Mouse (Mus musculus): ENCODE results near the gene Prnp. TPM values are rescaled to one million over a fixed set of nuclear protein-coding genes. Genes with fewer than 3 reads are reported as not detected.
A peak's percentile ranks its signal among the peaks of the same experiment; 100 is the strongest.

The Prnp gene
- 144 and 146 TPM in 2 replicates for polyA plus RNA-seq (2012; rRNA removed)

DNA sequence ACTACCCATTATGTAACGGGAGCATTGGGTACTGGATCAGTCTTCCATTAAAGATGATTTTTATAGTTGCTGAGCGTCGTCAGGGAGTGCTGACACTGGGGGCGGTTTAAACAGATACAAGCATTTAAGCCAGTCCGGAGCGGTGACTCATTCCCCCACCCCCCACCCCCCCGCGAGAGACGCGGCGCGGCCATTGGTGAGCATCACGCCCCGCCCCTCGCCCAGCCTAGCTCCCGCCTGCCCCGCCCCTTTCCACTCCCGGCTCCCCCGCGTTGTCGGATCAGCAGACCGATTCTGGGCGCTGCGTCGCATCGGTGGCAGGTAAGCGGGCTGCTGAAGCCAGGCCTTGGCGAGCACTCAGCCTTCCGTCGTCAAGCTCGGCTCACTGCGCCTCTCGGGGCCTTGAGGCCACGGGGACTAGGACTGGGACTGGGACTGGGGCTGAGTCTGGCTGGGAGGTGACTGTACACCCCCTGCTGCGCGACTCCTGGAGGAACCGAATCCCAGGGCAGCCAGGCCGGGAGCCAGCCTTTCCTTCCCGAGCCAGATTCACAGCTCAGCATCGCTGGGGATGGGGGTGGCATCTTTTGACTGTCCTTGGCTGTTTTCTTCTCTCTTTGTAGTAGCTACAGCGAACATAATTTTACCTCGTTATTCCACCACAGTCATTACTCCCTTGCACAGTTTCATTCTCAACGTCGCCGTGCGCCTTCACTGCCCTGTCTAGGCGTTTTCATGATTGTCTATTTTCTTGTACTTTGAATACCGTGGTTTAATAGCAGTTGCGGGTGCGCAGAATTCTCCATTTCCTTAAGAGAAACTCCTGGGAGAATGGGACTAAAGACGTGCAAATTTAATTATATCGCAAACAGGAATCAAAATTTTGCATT, at the start of gene Prnp, which contains the start of gene Prn:
TSS of gene Prnp (plus strand) at position 246 of the 890 bp plus-strand sequence.
TSS of gene Prn (plus strand) at position 275 of the 890 bp plus-strand sequence.
- WGBS = 10% methylated on average over 52 of the region's 52 CpGs
- peaks cover 4% of the 10 kb centered on the region; the same call in 1 of the 2 replicates for H3K36me3 ChIP-seq (ENCODE audit: control insufficient read depth, insufficient read depth, low read length)
- H3K4me3 ChIP-seq (ENCODE audit: insufficient read depth, low read depth, low read length) = peak within 1 kb of the TSS; percentile 95
- H3K4me1 ChIP-seq (ENCODE audit: control insufficient read depth, insufficient read depth, low read length) = peaks cover 15% of the 10 kb centered on the region; the same call in 1 of the 2 replicates
- TF ChIP-seq CTCF (conservative IDR thresholded peaks at IDR 0.05; ENCODE audit: insufficient read depth, insufficient read length, low read depth, low read length) (no peak), POLR2A (IDR thresholded peaks at IDR 0.05; ENCODE audit: low read depth, low read length) (peak; percentile 87)
- peak; percentile 94 for DNase-seq
- H3K27ac ChIP-seq (ENCODE audit: insufficient read depth, low read depth, low read length) = peak within 1 kb of the TSS; percentile 95
- H3K27me3 ChIP-seq (replicated peaks; ENCODE audit: control insufficient read depth, insufficient read depth, low read length) = no peaks in the 10 kb centered on the region

DNA sequence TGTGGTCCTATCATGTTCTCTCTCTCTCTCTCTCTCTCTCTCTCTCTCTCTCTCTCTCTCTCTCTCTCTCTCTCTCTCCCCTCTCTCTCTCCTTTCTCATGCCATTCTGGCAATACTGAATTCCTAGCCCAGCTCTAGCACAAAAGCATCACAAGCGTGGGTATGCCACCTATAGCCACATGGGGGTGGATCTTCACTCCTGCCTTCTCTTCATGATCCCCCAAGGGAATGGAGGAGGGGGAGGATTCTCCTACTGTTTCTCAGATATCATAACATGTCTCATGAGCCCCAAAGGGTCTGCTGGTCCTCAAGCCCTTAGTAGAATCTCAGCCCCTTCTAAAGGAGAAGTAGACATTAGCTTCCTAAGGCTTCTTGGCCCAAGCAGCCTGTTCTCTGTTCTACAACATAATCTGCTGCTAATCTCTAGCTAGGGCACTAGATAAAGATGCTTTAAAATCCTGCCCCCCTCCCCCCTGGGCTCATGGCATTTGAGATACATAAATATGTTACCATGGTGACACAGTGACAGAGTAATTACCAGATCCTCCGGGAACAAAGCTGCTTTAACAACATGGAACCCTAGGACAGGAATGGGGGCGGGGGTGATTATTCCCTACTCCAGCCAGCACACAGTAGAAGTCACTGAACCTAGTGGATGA, 47.0 kb upstream of the Prnp start:
- no peak overlapping the region for H3K4me3 ChIP-seq (ENCODE audit: insufficient read depth, low read depth, low read length)
- H3K27ac ChIP-seq (ENCODE audit: insufficient read depth, low read depth, low read length) = no peak overlapping the region
- 65% methylated on average over 3 of the region's 3 CpGs for WGBS
- no peak for DNase-seq
- no peaks in the 10 kb centered on the region for H3K4me1 ChIP-seq (ENCODE audit: control insufficient read depth, insufficient read depth, low read length)
- TF ChIP-seq POLR2A (IDR thresholded peaks at IDR 0.05; ENCODE audit: low read depth, low read length) = no peak
- H3K36me3 ChIP-seq (ENCODE audit: control insufficient read depth, insufficient read depth, low read length) = no peaks in the 10 kb centered on the region
- no peaks in the 10 kb centered on the region for H3K27me3 ChIP-seq (replicated peaks; ENCODE audit: control insufficient read depth, insufficient read depth, low read length)

DNA sequence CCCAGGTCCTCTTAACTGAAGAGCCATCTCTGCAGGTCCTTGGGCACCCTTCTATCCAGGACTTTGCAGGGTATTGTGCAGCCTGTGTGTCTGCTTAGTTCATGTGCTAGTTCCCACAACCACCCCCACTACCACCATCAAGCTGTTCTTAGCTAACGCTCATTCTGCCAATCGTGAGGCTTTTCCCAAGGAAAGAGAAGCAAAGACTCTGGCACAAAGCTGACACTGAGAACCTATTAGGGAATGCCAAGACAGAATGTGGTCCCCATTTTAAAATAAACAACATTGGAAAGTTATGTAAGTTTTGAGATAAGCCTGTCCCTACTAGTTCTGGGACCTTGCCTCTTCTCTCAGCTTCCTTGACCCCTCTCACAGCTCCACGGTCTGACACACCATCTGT, 46.3 kb upstream of the Prnp start:
- no peak overlapping the region for H3K27ac ChIP-seq (ENCODE audit: insufficient read depth, low read depth, low read length)
- whole genome bisulfite sequencing = 84% methylated on average over 3 of the region's 3 CpGs

DNA sequence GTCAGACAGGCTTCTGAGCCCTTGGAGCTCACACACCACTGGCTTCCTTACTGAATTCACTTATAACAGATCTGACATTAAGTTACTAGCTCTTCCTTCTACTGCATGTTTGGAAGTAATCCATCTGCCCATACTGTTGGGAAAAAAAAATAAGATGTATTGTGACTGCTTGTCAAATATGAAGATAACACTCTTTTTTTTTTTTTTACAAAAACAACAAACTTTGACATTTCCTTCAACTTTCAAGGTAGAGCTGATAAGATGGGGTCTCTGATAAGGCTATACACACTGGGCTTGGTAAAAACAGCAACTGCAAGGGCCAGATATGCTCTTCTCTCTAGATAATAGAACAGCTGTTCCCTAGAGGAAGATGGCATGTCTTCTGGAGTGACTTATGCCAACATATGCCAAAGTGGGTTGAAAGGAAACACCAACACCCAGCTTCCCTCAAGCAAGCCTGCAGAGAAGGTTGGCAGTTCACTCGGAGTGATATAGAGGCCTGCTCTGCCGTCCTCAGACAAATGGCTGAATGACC, 45.4 kb upstream of the Prnp start:
- WGBS = 86% methylated on average over 2 of the region's 2 CpGs

More for the DNA sequence above, 46.3 kb upstream of the Prnp start:
- Histone ChIP-seq H3K27me3 (replicated peaks; ENCODE audit: control insufficient read depth, insufficient read depth, low read length) (no peaks in the 10 kb centered on the region), H3K4me3 (ENCODE audit: insufficient read depth, low read depth, low read length) (no peak overlapping the region), H3K4me1 (ENCODE audit: control insufficient read depth, insufficient read depth, low read length) (no peaks in the 10 kb centered on the region), H3K36me3 (ENCODE audit: control insufficient read depth, insufficient read depth, low read length) (no peaks in the 10 kb centered on the region)
- no peak for TF ChIP-seq POLR2A (IDR thresholded peaks at IDR 0.05; ENCODE audit: low read depth, low read length)
- no peak for TF ChIP-seq CTCF (conservative IDR thresholded peaks at IDR 0.05; ENCODE audit: insufficient read depth, insufficient read length, low read depth, low read length)
- no peak for DNase-seq

DNA sequence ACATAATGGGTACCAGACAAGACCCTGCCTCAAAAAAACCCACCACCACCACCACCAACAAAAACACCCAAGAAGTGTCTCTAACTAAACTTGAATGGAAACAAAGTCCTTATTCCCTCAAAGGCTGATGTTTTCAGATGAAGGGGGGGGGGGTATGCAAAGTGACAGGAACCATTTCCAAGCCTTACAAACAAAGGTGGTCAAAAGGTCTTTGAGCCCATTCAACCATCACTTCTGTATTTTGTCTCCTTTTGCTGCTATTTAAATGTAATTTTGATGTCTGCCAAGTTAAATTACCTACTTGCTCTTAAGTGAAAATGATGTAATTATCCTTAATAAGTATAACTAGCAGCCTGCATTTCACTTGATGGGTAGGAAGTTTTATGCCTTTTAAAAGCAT, 43.1 kb upstream of the Prnp start:
- Histone ChIP-seq H3K36me3 (ENCODE audit: control insufficient read depth, insufficient read depth, low read length) (no peaks in the 10 kb centered on the region), H3K4me1 (ENCODE audit: control insufficient read depth, insufficient read depth, low read length) (no peaks in the 10 kb centered on the region), H3K27ac (ENCODE audit: insufficient read depth, low read depth, low read length) (no peak overlapping the region), H3K27me3 (replicated peaks; ENCODE audit: control insufficient read depth, insufficient read depth, low read length) (no peaks in the 10 kb centered on the region; the same call in 1 of the 2 replicates), H3K4me3 (ENCODE audit: insufficient read depth, low read depth, low read length) (no peak overlapping the region)
- TF ChIP-seq POLR2A (IDR thresholded peaks at IDR 0.05; ENCODE audit: low read depth, low read length) = no peak
- no peak for TF ChIP-seq CTCF (conservative IDR thresholded peaks at IDR 0.05; ENCODE audit: insufficient read depth, insufficient read length, low read depth, low read length)
- DNase-seq = no peak

More for the DNA sequence above, 45.4 kb upstream of the Prnp start:
- DNase-seq = no peak
- Histone ChIP-seq H3K27ac (ENCODE audit: insufficient read depth, low read depth, low read length) (no peak overlapping the region), H3K4me3 (ENCODE audit: insufficient read depth, low read depth, low read length) (no peak overlapping the region), H3K27me3 (replicated peaks; ENCODE audit: control insufficient read depth, insufficient read depth, low read length) (no peaks in the 10 kb centered on the region; the same call in 1 of the 2 replicates), H3K4me1 (ENCODE audit: control insufficient read depth, insufficient read depth, low read length) (no peaks in the 10 kb centered on the region), H3K36me3 (ENCODE audit: control insufficient read depth, insufficient read depth, low read length) (no peaks in the 10 kb centered on the region)
- TF ChIP-seq CTCF (conservative IDR thresholded peaks at IDR 0.05; ENCODE audit: insufficient read depth, insufficient read length, low read depth, low read length) = no peak
- no peak for TF ChIP-seq POLR2A (IDR thresholded peaks at IDR 0.05; ENCODE audit: low read depth, low read length)

DNA sequence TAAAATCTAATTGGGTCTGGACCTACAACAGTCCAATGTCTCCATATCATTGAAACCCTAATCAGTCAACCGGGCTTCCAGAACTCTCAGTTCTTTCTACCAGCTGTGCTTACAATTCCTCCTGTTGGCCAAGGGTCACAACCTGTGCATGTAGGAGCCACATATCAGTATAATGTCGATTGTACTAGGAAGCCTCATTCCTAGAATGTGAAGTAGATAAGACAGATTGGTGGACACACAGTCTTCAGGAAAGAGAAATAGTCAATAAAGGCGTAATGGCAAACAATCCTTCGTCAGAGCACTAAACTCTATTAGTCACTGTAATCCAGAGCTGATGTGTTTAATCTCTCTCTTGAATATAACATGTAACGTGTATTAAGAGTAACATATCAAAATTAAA, 40.7 kb upstream of the Prnp start:
- no peak for TF ChIP-seq CTCF (conservative IDR thresholded peaks at IDR 0.05; ENCODE audit: insufficient read depth, insufficient read length, low read depth, low read length)
- TF ChIP-seq POLR2A (IDR thresholded peaks at IDR 0.05; ENCODE audit: low read depth, low read length) = no peak
- no peak for DNase-seq

DNA sequence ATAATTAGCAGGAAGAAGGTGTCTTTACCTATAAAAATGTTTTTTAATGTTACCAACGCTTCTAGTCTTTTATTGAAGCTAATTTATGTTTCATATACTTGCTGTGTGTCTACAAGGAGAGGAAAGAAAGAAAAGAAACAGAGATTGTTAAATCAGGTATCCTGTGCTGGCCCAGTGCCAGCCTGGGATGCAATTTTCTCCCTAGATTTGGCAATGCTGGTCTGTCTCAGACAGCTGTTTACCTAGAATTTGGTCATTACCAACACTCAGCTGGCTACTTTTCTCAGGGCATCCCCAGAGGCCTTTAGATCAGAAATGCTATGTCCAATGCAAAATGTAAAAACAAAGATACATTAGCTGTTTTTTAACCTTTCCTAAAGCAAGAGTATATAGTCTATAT, 36.4 kb upstream of the Prnp start:
- Histone ChIP-seq H3K4me1 (ENCODE audit: control insufficient read depth, insufficient read depth, low read length) (no peaks in the 10 kb centered on the region), H3K27ac (ENCODE audit: insufficient read depth, low read depth, low read length) (no peak overlapping the region), H3K4me3 (ENCODE audit: insufficient read depth, low read depth, low read length) (no peak overlapping the region), H3K27me3 (replicated peaks; ENCODE audit: control insufficient read depth, insufficient read depth, low read length) (no peaks in the 10 kb centered on the region; the same call in 1 of the 2 replicates), H3K36me3 (ENCODE audit: control insufficient read depth, insufficient read depth, low read length) (no peaks in the 10 kb centered on the region)
- no peak for TF ChIP-seq CTCF (conservative IDR thresholded peaks at IDR 0.05; ENCODE audit: insufficient read depth, insufficient read length, low read depth, low read length)
- no peak for TF ChIP-seq POLR2A (IDR thresholded peaks at IDR 0.05; ENCODE audit: low read depth, low read length)
- 59% methylated on average over 1 of the region's 1 CpGs for WGBS
- DNase-seq = no peak

More for the DNA sequence above, 40.7 kb upstream of the Prnp start:
- H3K4me1 ChIP-seq (ENCODE audit: control insufficient read depth, insufficient read depth, low read length) = no peaks in the 10 kb centered on the region
- no peak overlapping the region for H3K27ac ChIP-seq (ENCODE audit: insufficient read depth, low read depth, low read length)
- WGBS = 93% methylated on average over 5 of the region's 5 CpGs
- H3K4me3 ChIP-seq (ENCODE audit: insufficient read depth, low read depth, low read length) = no peak overlapping the region
- no peaks in the 10 kb centered on the region; the same call in 1 of the 2 replicates for H3K27me3 ChIP-seq (replicated peaks; ENCODE audit: control insufficient read depth, insufficient read depth, low read length)
- H3K36me3 ChIP-seq (ENCODE audit: control insufficient read depth, insufficient read depth, low read length) = no peaks in the 10 kb centered on the region

Data from kidney, adult 2 months (tissue).